Mouse (Mus musculus): ENCODE results near the gene Car3. TPM values are rescaled to one million over a fixed set of nuclear protein-coding genes. Genes with fewer than 3 reads are reported as not detected.
A peak's percentile ranks its signal among the peaks of the same experiment; 100 is the strongest.

Gene Car3
- total RNA-seq, 2 experiments from 2014 or later: 0.33 to 0.45 TPM

DNA sequence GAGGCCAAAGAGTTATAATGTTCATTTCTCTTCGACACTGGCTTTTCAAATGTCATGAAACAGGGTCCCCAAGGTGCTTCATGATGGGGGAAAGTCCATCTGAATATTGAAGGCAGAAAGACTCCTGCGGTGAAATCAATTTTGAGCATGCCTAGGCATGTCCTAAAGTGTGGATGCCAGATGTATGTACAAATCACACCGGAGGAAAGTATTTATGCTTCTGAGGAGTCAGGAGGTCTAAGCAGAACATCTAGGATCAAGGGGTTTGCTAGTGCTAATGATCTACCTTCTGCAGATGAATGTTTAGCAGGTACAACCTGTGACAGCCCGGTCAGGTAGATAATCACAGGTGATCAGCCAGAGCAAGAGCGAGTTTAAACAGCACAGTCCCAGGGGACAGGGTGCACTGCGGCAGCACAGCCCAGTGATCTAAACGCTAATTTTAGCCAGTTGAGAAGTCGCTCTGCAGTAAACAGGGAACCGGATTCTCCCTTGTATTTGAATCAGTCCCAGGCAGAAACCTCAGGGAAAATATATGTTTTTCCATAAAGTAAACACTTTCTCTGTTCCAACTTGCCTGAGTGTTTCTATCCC lies 13.1 kb downstream of the Car3 start:
- DNase-seq: no peak

DNA sequence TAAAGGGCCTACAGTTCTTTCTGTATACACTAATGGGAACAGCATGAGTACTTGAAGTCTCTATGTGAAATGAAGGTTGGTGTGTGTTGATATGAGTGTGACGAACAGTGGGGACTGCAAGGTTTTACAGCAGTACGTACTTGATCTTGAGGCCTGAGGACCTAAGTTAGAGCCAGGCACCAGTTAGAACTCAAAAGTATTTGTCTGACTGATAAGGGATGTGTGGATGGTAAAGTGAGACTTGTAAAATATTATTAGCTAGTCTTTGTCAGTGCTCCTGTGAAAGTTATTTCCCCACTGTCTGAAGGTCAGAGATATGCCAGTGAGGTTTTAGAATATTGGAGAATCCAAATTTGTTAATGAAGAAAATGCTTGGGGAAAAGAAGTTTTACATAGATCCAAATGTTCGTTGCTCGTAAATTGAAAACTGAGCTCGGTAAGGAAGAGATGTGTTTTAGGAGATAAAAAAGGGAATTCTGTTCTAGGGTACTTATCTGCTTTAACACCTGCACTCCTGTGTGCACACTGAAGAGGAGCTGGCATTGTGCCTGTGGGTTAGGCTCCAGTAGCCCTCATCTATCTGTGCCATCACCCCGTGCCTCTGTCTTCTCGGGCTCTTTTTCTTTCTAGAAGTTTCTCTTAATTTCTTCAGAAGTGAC lies 14.1 kb downstream of the Car3 start:
- DNase-seq: no peak

DNA sequence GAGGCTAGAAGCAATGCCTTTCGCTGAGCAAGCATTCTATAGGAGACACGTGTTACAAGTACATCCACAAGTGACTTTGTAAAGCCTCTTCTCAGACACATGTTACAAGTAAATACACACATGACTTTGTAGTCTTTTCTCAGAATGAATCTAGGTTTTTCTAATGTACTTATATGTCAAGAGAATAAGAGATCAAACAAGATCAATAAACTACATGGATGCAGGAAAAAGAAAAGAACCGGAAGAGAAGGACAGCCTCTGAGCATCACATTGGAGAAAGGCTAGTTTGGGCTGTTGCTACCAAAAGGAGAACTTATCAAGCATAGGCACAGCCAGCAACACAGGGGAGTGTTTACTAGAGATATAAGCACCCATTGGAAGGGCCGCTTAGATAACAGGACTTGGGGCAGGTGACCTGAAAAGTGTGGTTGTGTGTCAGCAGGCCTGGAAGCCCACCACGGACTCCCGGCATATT lies 15.5 kb downstream of the Car3 start:
- no peak for DNase-seq

DNA sequence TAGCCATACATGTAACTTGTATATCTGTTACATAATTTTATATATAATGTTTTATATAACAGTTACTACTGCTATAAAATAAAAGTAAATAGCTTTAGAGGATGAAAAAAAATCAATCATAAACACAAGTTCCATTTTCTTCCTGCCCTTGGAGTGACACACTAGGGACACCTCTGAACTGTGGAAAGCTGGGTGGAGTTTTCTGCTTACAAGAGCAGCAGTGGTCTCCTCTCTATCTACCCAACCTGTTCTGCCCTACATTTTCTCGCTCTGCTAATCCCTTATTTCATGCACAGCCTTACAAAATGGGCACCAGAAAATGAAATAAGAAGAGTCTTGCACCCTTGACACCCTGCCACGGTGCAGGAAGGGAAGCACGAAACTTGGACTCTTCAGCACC lies 16.0 kb downstream of the Car3 start:
- no peak for DNase-seq

DNA sequence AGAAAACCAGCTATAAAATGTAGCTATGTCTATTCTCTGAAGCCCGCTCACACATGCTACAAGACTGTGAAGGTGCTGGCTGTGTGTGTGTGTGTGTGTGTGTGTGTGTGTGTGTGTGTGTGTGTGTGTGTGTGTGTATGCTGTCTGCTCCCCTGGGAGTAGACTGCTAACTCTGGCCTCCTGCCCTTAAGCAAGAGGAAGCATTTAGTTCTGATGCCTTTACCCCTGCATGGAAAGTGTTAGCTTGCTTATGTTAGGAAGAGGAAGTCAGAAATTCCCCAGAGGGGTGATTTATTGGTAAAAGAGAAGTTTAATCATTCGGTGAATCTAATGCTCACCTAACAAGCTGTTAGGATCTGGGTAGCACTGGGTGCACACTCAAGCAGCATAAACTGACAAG lies 17.0 kb downstream of the Car3 start:
- DNase-seq: no peak

DNA sequence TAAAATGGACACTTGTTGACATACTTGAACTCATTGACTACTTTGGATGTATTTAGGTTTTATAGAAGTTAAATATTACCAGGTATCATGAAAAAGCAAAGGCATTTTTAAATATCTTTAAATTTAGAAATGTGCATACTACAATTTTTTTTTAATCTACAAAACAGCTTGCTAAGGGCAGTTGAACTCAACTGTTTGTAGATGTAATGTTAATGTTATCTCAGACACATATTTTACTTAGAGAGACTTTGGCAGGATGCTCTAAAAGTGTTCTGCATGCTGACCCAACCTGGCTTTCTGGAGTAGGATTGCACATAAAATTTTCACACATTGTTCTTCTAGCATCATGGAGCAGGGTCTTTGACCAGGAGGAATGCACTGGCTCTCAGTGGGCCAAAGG lies 18.7 kb downstream of the Car3 start:
- DNase-seq: no peak

DNA sequence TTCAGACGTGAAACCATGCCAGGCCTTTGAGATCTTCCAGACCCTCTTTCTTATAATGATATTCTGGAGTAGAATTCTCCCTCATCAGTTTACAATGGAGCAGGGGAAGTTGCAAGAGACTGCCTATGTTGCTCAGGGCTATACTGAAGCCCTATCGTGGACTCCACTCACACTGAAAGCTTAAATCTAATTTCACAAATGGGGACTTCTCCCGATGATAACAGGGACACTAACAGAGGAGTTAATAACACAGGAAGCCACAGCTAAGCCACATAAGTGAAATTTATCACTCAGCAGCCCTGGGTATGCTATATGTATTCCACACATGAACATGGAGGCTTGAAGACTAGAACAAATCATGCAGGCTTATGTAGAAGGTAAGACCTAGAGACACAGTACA lies 19.4 kb downstream of the Car3 start:
- DNase-seq: no peak

DNA sequence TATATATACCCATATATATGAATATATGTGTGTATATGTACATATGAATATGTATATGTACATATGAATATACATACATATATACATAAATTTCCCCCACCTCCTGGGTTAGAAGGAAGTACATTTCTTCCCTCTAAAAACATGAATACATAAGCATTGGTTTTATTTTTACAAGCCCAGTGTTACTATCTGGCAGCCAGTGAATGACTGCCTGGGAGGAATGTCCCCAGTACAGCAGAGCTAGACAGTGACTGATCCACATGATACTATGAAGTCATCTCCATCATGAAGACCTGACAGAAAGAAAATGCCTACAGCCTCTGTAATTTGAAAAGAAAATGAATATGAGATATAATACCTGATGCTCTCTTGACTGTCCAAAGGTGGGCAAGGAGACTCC lies 21.5 kb downstream of the Car3 start:
- DNase-seq: no peak

DNA sequence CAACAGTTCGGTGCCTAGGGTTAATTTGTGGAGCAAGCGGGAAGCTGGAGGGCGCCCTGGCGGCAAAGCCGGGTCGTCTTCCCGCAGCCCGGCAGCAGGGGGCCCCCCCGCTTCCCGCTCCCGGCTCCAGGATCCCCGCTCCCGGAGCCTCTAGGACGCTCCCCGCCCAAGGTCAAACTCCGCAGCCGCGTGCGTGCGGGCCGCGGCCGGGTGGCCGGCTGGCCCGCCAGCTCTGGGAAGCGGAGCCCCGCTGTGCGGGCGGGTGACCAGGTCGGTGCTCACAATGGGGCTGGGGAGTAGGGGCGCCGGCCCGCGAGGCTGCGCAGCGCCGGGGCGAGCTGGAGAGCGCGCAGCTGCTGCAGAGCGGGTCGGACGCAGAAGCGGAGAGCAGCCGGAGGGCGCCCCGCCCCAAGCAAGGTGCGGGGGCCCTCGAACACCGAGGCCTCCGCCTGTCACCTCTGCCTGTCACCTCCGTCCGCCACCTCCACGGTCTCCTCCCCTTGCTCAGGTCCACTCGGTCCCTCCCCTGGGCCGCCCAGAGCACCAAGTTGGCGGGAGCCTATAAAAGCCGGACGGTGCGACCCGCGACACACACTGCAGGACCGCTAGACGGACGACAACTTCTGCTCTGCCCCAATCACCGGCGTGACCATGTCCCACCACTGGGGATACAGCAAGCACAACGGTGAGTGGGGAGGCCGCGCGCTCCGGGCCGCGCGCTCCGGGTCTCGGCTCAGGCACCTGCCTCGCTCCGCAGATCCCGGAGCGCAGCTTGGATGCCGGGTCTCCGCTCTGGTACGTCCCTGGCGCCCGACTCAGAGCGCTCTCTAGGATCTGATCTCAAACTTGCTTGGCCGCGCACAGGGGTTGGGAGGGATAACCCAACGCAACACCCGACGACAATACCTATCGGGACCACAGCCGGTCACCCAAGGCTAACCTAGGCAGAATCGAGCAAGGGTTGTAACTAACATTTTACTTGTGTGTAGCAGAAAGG lies 23.1 kb downstream of the Car3 start, which contains the start of gene Car2:
Gene Car2 (plus strand): TSS at position 172 of the 997 bp plus-strand sequence.
- DNase-seq: peak; percentile 80 to 81

DNA sequence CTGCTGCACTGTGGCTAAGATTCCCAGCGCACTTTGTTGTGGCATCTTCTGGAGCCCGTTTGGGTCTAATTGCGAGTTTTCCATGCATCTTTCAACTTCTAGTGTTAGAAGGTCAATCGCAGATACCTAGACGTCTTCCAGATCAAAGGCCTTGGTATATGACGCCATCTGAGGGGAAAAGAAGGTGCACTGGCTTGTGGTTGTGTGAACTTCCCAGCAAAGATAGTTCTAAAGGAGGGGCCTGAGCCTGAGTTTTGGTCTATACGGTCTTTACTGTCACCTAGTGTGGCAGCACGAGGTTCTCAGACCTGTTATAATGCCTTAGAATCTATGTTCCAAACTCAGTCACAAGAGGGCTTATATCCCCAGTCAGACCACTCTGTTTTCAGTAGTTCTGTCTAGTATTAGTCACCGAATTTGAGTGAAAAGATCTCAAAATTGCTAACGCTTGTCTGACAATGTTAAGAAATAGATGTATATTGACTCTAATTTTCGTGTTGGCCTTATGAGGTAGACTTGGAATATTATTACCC lies 23.9 kb downstream of the Car3 start:
- no peak for DNase-seq

DNA sequence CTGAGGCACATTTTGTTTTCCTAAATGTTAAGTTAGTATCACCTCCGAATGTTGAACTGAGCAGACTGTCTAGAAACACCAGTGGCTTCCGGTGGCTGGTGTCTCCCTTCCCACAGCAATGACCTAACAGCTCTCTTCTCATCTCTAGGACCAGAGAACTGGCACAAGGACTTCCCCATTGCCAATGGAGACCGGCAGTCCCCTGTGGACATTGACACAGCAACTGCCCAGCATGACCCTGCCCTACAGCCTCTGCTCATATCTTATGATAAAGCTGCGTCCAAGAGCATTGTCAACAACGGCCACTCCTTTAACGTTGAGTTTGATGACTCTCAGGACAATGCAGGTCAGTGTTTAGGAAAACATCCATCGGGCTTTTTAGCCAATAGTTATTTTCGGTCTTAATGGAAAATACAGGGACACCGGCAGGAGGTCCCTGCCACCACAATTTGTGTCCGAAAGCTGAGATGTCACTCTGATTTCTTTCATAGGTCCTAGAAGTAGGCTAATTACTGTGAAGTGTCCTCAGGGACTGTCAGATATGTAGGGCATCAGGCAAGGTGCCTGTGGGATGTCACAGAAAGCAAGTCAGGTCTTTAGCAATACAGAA lies 24.5 kb downstream of the Car3 start:
- DNase-seq: no peak

DNA sequence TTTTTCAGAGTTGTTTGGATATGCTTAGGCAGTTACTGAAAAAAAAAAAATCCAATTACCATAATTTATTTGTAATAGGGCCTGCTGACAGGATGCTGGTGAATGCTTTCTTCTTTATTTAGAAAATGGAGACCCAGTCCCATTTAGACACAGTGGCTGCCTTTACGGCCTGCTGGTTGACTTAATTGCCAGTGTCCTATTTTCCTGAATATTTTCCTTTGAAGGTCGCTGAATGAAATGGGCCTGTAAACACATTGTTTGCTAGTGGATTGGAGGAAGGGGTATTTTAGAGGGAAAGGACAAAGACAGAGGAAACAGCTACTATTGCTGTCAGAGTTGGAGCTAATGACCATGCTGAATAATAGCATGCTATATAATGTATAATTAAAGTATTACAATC lies 25.2 kb downstream of the Car3 start:
- no peak for DNase-seq

DNA sequence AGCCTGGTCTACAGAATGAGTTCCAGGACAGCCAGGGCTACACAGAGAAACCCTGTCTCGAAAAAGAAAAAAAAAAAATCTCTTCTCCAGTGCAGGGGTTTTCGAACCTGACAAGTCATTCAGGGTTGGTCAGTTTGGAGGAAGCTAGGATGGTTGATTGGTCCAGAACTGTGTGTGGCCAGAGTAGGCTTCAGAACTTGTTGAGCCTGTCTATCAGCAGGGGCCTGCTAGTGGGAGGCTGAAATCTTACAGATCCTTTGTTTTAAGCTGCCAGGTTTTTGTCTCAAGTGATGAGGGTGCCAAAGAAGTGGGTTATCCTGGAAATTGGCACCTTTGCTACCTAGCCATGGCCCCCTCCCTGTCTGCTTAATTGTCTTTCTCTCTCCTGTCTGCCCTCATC lies 25.8 kb downstream of the Car3 start:
- no peak for DNase-seq

DNA sequence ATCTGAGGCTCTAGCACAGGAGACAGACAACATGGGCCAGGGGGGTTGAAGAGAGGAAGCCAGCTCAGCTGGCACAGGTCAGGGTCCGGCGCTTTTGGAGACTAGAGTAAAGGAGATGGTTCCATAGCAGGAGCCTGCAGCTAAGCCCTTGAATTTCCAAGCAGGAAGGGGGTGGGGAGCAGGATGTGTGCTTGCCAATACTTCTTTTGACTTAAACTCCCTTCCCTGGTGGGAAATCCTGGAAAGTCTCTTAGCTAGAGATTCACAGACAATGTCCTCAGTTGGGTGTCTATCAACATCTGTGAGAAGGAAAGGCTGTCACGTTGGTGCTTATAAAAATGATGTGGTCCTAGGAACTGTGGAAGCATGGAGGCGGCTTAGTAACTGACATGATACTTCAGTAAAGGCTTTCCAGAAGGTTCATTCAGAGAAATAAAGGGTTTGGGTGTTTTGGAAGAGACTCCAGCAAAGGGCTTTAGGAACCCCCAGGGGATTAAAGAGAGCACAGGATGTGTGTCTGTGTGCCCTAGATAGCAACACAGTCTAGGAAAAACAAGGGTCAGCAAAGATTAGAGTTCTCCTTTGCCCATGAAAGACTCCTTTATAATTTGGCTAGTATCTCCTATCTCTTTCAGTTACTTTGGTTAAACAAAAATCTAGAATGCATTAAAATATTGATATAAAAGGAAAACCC lies 26.6 kb downstream of the Car3 start:
- DNase-seq: no peak

DNA sequence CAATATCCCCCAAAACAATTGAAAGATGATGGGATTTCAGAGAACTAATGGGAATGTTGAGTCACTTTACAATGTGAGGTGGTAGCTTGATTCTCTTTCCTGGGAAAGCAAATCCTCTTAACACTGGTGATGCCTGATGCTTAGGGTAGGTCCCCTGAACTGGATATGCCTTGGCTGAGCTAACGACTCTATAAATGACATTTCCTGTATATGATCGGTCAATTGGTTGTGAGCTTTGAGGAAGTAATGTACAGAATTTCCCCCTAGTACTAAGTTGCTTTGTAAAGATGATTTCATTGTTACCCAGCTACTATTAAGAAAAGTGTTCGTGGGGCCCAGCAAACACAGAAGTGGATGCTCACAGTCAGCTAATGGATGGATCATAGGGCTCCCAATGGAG lies 29.7 kb downstream of the Car3 start:
- no peak for DNase-seq

DNA sequence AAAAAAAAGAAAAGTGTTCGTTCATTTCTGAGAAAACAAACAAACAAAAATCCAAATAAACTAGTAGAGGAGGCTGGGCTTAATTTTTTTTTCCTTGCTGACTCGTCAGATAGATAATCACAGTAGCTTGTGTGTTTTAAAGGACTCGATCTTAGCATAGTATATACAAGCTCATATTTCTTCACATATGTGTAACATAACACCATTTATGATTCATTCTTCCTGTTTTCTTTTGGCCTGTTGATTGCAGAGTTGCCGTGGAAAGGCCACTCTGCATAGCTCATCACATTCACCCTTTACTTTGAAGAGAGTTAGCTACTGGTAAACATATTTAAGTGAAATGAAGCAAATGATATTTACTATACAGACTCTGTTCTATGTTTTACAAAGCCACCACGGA lies 30.4 kb downstream of the Car3 start:
- no peak for DNase-seq

DNA sequence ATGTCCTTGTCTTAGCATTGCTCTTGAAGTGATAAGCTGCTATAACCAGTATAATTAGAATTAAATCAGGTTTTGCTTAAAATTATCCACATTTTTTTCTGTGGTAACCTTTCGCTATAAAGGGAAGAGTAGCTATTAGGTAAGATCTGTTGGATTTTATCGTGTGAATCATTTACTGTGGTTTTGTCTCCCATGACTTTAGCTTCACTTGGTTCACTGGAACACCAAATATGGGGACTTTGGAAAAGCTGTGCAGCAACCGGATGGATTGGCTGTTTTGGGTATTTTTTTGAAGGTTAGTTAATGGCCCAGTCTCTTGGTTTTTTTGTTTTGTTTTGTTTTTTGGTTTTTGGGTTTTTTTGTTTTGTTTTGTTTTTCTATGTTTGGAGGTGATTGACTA lies 32.0 kb downstream of the Car3 start:
- no peak for DNase-seq

DNA sequence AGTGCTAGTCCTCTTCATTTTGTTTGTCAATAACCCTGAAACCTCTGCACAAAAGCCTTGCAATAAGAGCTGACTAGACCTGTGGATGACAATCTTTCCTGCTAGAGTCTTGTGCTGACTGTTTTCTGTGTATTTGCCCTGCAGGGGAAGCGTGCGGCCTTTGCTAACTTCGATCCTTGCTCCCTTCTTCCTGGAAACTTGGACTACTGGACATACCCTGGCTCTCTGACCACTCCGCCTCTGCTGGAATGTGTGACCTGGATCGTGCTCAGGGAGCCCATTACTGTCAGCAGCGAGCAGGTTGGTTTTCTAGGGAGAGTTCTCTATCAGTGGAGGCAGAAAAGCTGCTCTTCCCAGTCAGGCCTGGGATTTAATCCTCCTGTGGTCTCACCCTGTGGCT lies 34.5 kb downstream of the Car3 start:
- DNase-seq: no peak

DNA sequence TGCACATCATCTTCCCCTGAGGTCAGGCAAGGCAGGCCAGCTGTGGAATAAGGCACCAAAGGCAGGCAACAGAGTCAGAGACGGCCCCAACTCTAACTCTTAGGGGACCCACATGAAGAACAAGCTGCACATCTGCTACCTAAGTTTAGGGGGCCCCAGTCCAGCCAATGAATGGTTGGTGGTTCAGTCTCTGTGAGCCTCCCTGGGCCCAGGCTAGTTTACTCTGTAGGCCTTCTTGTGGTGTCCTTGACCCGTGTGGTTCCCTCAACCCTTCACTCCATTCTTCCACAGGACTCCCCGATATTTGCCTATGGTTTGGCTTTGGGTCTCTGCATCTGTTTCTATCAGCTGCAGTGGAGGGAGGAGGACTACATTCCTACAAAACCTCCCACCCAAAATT lies 40.1 kb downstream of the Car3 start:
- no peak for DNase-seq

DNA sequence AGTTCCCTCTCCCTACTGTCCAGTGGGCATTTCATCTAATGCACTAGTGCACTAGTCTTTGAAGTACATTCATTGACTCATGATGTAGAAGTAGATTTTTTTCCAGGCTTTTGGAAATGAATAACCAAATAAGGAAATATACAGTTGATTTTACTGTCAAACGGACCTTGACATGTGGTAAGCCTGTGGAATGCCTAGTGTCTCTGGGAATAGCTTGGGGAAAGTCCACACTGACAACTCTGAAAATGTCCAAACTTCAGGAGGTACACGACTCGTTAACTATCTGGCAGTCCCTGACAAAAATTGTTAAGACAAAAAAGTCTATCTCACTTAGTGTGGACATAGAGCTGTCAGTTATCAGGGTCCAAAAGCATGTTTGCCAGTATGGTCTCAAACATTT lies 40.9 kb downstream of the Car3 start:
- DNase-seq: no peak

DNA sequence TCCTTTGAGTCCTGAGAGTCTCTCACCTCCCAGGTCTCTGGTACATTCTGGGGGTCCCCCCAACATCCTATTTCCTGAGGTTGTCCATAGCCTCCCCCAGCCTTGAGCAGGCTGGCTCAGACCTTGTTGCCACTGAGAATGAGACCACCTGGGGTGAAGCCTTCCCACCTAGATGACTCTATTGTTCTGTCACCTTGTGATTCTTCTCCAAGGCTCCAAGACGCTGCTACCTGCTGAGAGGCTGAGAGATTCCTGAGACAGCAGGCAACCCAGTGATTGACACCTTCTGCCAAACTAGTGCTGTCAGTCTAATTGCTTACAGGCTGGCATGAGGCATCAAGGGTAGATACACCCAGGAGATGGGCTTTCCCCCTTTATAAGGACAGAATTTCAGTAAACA lies 44.0 kb downstream of the Car3 start:
- DNase-seq: no peak

DNA sequence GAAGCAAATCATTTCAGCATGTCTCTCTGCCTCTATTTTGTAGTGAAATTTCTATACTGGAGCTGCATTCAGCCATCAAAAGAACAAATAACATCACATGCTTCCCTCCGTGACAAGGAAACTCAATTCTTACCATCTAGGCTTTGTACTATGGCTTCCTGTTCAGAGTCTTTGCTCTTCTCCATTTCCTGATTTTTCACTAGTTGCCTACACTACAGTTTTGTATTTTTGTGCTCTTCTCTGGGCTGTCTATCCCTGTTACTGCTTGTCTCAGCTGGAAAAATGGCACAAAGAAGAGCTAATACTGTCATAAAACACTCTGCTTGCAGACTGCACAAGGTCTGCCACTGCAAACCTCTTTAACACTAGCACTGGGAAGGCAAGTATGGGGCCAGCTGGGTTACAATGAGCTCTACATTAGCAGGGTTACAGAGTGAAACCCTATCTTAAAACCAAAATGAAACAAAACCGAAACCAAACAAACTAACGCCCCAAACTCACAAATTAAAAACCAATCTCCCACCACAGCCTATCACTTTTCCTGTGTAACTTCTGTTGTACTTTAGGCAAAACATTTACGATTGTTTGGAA lies 48.8 kb downstream of the Car3 start:
- no peak for DNase-seq

All from layer of hippocampus, postnatal 36 days (tissue).